Mouse (Mus musculus) MEL-GATA-1-ER (cell line): ENCODE data around the gene Fbxl3.

ENCODE experiments used
- DNase-seq: peaks from one replicate; pipeline ENCODE4 v3.0.0-alpha.2; 2012; ENCODE audit warnings: low read depth; ENCODE audit errors: extremely low read depth

Gene Fbxl3

GRCm38 (mm10) chr14:103099238-103099933 is at the start of gene Fbxl3:
Fbxl3 (minus strand) TSS chr14:103099566.
- DNase-seq, result peak; percentile 74

- DNase-seq, result peak; percentile 22
Measured at GRCm38 (mm10) chr14:103131991-103132390, 32.6 kb upstream of the Fbxl3 start.

- DNase-seq, result no peak
Measured at GRCm38 (mm10) chr14:103125756-103126155, 26.4 kb upstream of the Fbxl3 start.

DNA sequence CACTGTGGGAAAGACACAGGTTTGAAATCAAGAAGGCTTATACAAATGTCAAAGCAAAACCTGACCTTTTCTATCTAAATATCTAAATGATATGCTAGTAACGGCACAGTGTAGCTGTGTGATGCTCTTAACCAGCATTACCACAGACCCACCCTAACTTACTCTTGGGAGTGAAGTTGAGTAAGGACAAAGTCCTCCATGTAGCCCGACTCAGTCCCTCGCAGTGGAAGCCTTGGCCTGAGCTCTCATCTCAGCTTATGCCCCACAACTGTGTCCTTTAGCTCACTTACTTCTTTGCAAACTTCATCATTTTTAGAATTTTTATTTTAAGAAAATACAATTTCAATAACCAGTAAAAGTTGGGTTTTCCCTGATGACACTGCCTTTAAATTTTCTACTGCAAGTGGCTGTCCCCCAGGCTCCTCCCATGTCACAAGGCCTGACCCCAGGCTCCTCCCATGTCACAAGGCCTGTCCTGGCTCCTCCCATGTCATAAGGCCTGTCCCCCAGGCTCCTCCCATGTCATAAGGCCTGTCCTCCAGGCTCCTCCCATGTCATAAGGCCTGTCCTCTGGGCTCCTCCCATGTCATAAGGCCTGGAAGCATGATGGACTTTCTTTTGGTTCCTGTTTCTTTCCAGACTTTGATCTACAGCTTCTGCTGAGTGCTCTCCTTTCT is 15.8 kb upstream of the Fbxl3 start:
- DNase-seq, result no peak

GRCm38 (mm10) chr14:103112606-103113363 is 13.4 kb upstream of the Fbxl3 start:
- DNase-seq, result no peak

DNA sequence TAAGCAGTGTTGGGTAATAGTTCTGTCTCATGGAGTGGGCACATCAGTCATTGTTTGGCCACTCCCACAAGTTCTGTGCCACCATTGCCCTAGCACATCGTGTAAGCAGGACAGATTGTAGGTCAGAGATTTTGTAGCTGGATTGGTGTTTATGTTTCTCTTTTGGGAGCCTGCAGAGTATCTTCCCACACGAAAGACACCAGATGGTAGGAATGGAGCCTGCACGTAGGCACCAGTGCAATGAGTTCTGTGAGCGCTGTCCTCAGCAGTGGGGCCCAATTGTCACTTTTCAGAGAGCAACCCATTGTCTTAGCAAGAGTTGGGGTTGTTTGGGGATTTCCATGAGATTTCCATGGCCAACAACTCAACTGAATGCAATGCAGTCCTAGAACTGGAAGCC is 10.6 kb upstream of the Fbxl3 start:
- no peak for DNase-seq

DNA sequence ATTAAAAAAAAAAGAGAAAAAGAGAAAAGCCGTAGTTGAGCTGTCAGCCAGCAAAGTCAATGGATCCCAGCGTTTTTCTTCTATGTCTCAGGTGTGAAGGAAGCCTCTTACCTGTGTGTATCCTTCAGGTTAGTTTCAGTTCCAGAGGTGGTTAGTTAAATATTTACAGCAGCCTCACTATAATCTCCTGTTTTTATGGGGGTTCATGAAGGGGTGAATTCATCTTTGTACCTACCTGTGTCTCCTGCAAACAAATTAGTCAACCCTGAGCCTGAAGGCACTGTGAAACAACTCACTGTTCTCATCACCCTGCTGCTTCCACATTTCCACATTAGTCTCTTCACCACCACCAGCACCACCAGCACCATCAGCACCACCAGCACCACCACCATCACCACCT is 6.9 kb upstream of the Fbxl3 start:
- DNase-seq, result no peak

- DNase-seq, result no peak
Measured at GRCm38 (mm10) chr14:103102731-103103335, 3.5 kb upstream of the Fbxl3 start.

GRCm38 (mm10) chr14:103102246-103102645 is 2.9 kb upstream of the Fbxl3 start:
- no peak for DNase-seq

DNA sequence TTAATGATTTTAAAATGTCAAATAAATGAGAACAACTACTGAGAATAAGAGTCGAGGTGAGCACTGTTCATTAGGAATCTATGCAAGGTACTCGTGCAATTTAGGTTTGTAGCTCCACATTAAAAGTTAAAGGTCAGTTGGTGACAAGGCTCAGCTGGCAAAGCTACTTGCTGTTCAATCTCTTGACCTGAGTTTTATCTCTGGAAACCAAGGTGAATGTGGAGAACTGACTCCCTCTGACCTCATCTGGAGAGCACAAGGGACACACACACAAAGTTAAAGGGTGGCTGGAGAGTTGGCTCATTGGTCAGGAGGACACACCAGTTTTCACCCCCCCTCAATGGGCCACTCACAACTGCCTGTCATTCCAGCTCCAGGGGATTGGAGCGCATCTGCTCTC is 1.8 kb upstream of the Fbxl3 start:
- DNase-seq, result no peak

- DNase-seq, result no peak
Measured at GRCm38 (mm10) chr14:103100296-103100695, 930 bp upstream of the Fbxl3 start.

- peak; percentile 10 for DNase-seq
Measured at GRCm38 (mm10) chr14:103098587-103099235, 655 bp downstream of the Fbxl3 start.

DNA sequence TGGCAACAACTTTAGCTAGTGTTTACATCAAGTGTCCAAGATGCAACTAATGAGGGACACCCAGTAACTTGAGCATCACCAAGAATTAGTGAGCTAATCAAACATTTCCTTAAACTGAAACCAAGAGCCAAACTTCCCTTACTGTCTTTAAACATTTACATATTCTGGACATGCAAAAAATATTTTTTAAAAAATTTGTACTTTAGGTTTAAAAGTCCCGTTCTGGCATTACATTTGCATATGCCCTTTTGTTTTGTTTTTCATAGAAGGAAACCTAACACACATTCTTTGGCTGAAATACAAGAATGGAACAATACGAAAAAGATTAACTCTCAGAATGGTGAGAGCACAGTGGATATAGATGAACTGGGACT is 1.2 kb downstream of the Fbxl3 start:
- no peak for DNase-seq

DNA sequence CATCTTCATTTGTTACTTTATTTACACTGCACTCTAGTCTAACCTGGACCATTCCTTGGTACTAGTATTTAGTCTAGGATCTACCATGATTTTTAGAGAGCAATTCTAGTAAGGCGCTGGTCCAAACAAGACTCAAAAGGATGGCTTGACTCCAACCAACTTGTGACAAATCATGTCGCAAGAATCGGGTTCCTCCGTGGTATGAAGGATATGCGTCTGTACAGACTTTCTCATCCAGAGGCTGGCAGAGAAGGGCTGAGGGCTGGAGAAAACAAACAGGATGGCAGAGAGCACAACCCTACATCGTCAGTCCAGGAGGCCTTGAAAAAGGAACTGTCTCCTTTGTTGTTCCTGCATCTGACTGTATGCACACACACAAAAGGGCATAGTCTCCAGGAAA is 2.7 kb downstream of the Fbxl3 start:
- no peak for DNase-seq

DNA sequence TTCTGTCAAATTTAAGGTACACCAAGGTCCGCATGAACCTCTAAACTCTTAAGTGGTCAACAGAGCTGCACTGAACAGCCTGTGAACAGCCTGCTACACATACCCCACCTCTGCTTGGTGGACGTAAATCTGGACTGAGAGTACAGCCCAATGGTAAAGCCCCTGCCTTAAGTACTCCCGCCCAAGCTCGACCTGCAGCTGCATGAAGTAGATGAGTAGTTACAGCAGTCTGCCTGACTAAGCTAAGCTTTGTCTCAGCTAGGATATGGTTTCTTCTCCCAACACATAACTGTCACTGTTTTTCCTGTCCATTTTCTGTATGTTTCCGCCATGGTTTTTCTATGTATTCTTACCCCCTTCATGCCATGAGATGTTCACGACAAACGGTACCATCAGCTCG is 3.5 kb downstream of the Fbxl3 start:
- no peak for DNase-seq

- DNase-seq, result no peak
Measured at GRCm38 (mm10) chr14:103095036-103095435, 4.3 kb downstream of the Fbxl3 start.

DNA sequence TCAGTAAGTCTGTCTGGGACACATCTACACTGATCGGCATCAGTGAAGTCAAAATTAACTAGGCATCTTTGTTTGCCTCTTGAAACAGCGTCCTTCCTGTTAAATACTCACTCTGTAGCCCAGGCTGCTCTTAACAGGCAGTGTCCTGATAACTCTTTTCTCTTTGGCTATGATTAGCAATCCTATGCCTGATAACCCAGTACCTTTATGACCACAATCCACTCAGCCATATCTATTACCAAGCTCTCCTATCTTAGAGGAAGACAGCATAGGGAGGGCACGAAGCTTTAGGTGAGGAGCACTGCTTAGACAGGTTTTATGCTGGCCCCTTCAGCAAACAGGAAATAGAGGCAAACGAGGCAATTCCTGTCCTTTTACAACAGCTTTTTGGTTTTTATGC is 5.7 kb downstream of the Fbxl3 start:
- no peak for DNase-seq

GRCm38 (mm10) chr14:103093236-103093635 is 6.1 kb downstream of the Fbxl3 start:
- no peak for DNase-seq

GRCm38 (mm10) chr14:103088624-103089023 is 10.7 kb downstream of the Fbxl3 start:
- peak; percentile 15 for DNase-seq

DNA sequence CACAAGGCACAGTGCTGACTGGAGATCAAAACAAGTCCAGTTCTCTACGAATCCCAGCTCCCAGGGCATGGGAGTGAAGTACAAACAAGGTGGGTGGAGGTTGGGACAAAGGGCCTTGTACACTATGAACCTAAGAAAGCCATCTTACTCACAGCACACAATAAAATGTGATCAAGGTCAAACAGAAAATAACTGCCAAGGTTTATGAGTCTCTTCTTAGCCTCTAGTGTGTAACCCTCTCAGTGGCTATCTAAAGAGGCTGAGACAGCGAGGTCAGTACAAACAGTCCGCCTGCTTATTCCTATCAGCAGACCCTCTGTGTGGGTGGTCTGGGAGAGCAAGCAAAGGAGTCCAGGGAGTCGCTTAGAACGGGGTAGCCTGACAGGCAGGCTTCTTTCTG is 11.5 kb downstream of the Fbxl3 start:
- no peak for DNase-seq

- DNase-seq, result peak; percentile 15
Measured at GRCm38 (mm10) chr14:103086671-103087324, 12.6 kb downstream of the Fbxl3 start.
